Mouse (Mus musculus) megakaryocyte, embryonic 14.5 days (primary cell): ENCODE results near the gene C2cd3. TPM values are rescaled to one million over a fixed set of nuclear protein-coding genes. Genes with fewer than 3 reads are reported as not detected.
A peak's percentile ranks its signal among the peaks of the same experiment; 100 is the strongest.

Source experiments
- H3K27me3 ChIP-seq: replicated peaks from 2 replicates; pipeline ENCODE3; 2012; ENCODE audit warnings: inconsistent platforms
- H3K36me3 ChIP-seq: replicated peaks from 2 replicates; pipeline ENCODE3; 2012; ENCODE audit warnings: low read length, inconsistent platforms, mixed read lengths
- H3K4me1 ChIP-seq: 2 replicates; pipeline ENCODE4 v1.6.1; 2012; ENCODE audit warnings: inconsistent platforms
- H3K4me3 ChIP-seq: replicated peaks from 2 replicates; pipeline ENCODE3; 2012; ENCODE audit warnings: moderate library complexity, mild to moderate bottlenecking, inconsistent platforms
- H3K9me3 ChIP-seq: 2 replicates; pipeline ENCODE4 v1.6.1; 2012; ENCODE audit warnings: inconsistent platforms
- FLI1 ChIP-seq: IDR thresholded peaks from 2 replicates; pipeline ENCODE4 v1.6.1; 2012; ENCODE audit warnings: low read length, inconsistent platforms, mixed read lengths
- GATA1 ChIP-seq: IDR thresholded peaks from 3 replicates; pipeline ENCODE4 v1.6.1; 2012; ENCODE audit warnings: mixed read lengths, low read length, inconsistent platforms, borderline replicate concordance
- polyA plus RNA-seq: library from polyadenylated mRNA; stranded (reverse); fragments of >175 nt; gene quantifications from 2 replicates; pipeline ENCODE4 v1.2.3, GENCODE M21; 2012; ENCODE audit warnings: low replicate concordance; ENCODE audit not compliant: insufficient read depth

C2cd3 gene
- polyA plus RNA-seq, 1 experiment = 10.7 TPM

DNA sequence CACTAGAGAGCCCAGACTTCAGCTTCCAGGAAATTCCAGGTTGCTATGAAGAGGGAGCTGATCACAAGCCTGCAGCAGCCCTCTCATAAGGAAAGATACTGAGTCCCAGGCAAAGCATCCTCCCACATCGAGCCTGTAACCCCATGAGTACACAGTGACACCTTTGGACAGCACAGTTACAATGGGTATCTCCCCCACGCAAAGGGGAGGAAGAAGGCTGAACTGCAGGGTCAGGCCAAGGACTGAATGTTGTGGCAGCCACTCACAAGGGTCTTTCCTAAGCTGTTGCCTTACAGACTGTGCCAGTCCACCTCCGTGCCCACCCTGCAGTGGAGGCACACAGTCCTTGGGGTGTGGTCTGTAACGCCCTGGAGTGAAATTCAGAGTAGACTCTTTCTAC lies 134.5 kb downstream of the C2cd3 start:
- H3K4me3 ChIP-seq = no peak overlapping the region
- TF ChIP-seq GATA1 (no peak), FLI1 (no peak)
- no peaks in the 10 kb centered on the region for H3K9me3 ChIP-seq
- H3K4me1 ChIP-seq = peaks cover 67% of the 10 kb centered on the region
- peaks cover 22% of the 10 kb centered on the region for H3K27me3 ChIP-seq
- no peaks in the 10 kb centered on the region for H3K36me3 ChIP-seq

DNA sequence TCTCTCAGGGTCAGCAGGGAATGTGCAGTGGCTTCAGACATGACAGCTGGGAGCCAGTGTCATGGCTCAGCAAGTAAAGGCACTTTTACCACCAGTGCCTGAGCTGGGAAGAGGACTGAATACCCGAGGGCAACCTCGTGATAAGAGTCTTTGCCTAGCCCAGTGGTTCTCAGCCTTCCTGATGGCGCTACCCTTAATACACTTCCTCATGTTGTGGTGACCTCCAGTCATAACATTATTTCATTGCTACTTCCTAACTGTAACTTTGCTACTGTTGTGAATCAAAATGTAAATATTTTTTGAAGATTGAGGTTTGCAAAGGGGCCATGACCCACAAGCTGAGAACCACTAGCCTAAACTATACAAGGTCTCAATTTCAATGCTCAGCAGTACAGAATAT lies 136.6 kb downstream of the C2cd3 start:
- Histone ChIP-seq H3K9me3 (no peaks in the 10 kb centered on the region), H3K36me3 (no peaks in the 10 kb centered on the region), H3K27me3 (peaks cover 39% of the 10 kb centered on the region), H3K4me3 (peak overlapping the region; percentile 44), H3K4me1 (peaks cover 54% of the 10 kb centered on the region)
- TF ChIP-seq FLI1 (no peak), GATA1 (no peak)

DNA sequence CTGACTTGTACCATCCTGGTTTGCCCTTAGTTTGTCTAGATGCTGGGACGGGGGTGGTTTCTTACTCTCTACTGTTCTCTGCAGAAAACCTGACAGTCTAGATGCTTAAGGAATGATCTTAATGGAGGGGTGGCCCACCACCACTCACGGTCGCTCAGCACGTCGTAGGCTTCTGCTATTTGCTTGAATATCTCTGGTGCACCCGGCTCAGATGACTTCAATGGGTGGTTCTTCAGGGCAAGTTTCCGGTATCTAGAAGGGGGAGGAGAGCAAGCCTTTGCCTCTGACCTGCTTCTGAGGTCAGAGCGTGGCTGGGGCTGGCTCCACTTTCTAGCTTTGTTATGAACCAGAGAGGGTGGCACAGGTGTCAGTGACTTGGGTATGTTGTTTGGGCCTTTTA lies 139.6 kb downstream of the C2cd3 start:
- H3K4me1 ChIP-seq = peaks cover 37% of the 10 kb centered on the region
- H3K36me3 ChIP-seq = no peaks in the 10 kb centered on the region
- peaks cover 28% of the 10 kb centered on the region for H3K27me3 ChIP-seq
- no peak for TF ChIP-seq GATA1
- no peak for TF ChIP-seq FLI1
- no peak overlapping the region for H3K4me3 ChIP-seq
- no peaks in the 10 kb centered on the region for H3K9me3 ChIP-seq

DNA sequence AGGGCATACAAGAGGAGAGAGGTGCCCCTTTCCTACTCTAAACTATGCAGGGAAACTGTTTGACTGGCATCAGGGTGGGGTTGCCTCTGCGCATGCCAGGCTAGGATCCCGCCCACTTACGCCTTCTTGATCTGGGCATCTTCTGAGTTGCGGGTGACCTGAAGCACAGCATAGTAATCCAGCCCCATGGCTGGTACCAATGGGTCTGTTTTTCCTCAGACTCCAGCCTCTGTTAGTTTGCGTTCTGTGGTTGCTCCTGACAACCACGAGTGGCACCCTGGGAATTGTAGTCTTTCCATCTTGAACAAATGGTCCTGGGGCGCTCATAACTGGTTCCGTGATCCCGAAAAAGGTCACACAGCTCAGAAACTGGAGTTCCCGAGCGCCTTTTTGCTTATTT lies 142.5 kb downstream of the C2cd3 start, which contains the start of gene Dnajb13:
Gene Dnajb13, minus strand, starts transcription at position 388 of the 400 bp plus-strand sequence.
- Histone ChIP-seq H3K9me3 (no peaks in the 10 kb centered on the region), H3K36me3 (no peaks in the 10 kb centered on the region), H3K4me1 (peaks cover 21% of the 10 kb centered on the region), H3K27me3 (peaks cover 29% of the 10 kb centered on the region), H3K4me3 (no peak within 1 kb of the TSS)
- no peak for TF ChIP-seq GATA1
- no peak for TF ChIP-seq FLI1

Other genes with a start within 250 kb of the C2cd3 start
- gene Lipt2, start 213.0 kb upstream of the C2cd3 start, polyA plus RNA-seq = 2.3 and 3.1 TPM in 2 replicates
- not detected in 2 replicates for gene Kcne3, start 195.7 kb upstream of the C2cd3 start, polyA plus RNA-seq
- 8.0 and 21.0 TPM in 2 replicates for gene Pgm2l1, start 144.8 kb upstream of the C2cd3 start, polyA plus RNA-seq
- gene P4ha3, start 86.7 kb upstream of the C2cd3 start, polyA plus RNA-seq = 0.22 TPM in 1 of 2 replicates, not detected in the other
- gene Ppme1, start 74 bp downstream of the C2cd3 start, polyA plus RNA-seq = 14.3 and 41.4 TPM in 2 replicates
- not detected in 2 replicates for gene Ucp3, start 100.8 kb downstream of the C2cd3 start, polyA plus RNA-seq
- 395 and 840 TPM in 2 replicates for gene Ucp2, start 121.1 kb downstream of the C2cd3 start, polyA plus RNA-seq
- gene Dnajb13, start 142.7 kb downstream of the C2cd3 start, polyA plus RNA-seq = not detected in 2 replicates
- 3.6 and 17.4 TPM in 2 replicates for gene Coa4, start 164.8 kb downstream of the C2cd3 start, polyA plus RNA-seq
- gene Rab6a, start 235.2 kb downstream of the C2cd3 start, polyA plus RNA-seq = 25.4 and 50.0 TPM in 2 replicates
- gene Mrpl48, start 236.1 kb downstream of the C2cd3 start, polyA plus RNA-seq = 6.0 TPM in 1 of 2 replicates, not detected in the other